Comparison of ENCODE assay signal across 10 mouse cellular contexts in the genomic region with DNA sequence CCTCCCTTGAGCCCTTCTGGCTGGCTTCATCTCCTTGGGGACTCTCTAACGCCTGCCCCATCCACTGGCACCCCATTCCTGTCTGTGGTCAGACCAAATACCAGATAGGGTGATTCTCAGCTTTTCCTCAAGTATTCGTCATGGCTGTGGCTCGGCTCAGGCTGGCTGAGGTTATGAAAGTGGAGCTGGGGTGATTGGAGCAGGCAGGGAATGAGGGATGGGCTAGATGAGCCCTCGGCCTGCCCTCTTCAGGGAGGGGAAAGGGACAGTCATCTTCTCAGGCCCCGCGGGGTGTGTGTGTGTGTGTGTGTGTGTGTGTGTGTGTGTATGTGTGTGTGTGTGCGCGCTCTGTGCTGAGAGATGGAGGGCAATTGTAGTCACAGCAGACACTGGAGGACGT. TPM values are rescaled to one million over a fixed set of nuclear protein-coding genes. Genes with fewer than 3 reads are reported as not detected.
DNase-seq lines count a peak whose midpoint lies in the region; ATAC-seq and TF ChIP-seq lines count a peak whose summit lies in the region.
"Had no signal": no experiment of that assay in that cellular context is flagged by ENCODE, and none has a peak within 500 bp of the region (broad histone marks: within the 10 kb centered on the region; RNA-seq: fewer than 3 reads in every experiment).

A gene (plus strand): TSS at position 334 of the 400 bp plus-strand sequence.

- H3K9me3 ChIP-seq in lung, embryonic 14.5 days (ENCODE audit: low read depth, low read length): no peaks in the 10 kb centered on the region
- no peaks in the 10 kb centered on the region for H3K9me3 ChIP-seq in embryonic facial prominence, embryonic 10.5 days
- H3K9me3 ChIP-seq: midbrain, embryonic 12.5 days had no signal

- no peaks in the 10 kb centered on the region for H3K36me3 ChIP-seq in lung, embryonic 14.5 days (ENCODE audit: insufficient read depth)
- H3K36me3 ChIP-seq in embryonic facial prominence, embryonic 10.5 days (replicated peaks): 0 out of 2 replicates have a peak, but pooled peaks cover 1% of the 10 kb centered on the region
- H3K36me3 ChIP-seq: midbrain, embryonic 12.5 days had no signal

- WGBS in lung, embryonic 14.5 days: 22% methylated on average over 9 of the region's 9 CpGs
- 72% methylated on average over 9 of the region's 9 CpGs for WGBS in embryonic facial prominence, embryonic 10.5 days

- no peak within 1 kb of the TSS for H3K4me3 ChIP-seq in lung, embryonic 14.5 days (ENCODE audit: low read depth, low read length)
- no peak within 1 kb of the TSS for H3K4me3 ChIP-seq in embryonic facial prominence, embryonic 10.5 days
- H3K4me3 ChIP-seq: midbrain, embryonic 12.5 days had no signal

- TF ChIP-seq CTCF in lung, embryonic 14.5 days (IDR thresholded peaks at IDR 0.05; ENCODE audit: low read depth): no peak

- H3K9ac ChIP-seq in lung, embryonic 14.5 days: peak within 1 kb of the TSS; percentile 17; the same call in 1 of the 2 replicates
- H3K9ac ChIP-seq: midbrain, embryonic 12.5 days had no signal

- no peak within 1 kb of the TSS for H3K4me2 ChIP-seq in lung, embryonic 14.5 days
- H3K4me2 ChIP-seq: midbrain, embryonic 12.5 days had no signal

- peak; percentile 55 for ATAC-seq in lung, embryonic 14.5 days (ENCODE audit: insufficient read depth)

- H3K27ac ChIP-seq in lung, embryonic 14.5 days (ENCODE audit: low read depth): no peak within 1 kb of the TSS
- H3K27ac ChIP-seq in embryonic facial prominence, embryonic 10.5 days (replicated peaks): peak within 1 kb of the TSS; percentile 51; the same call in 1 of the 2 replicates
- H3K27ac ChIP-seq: midbrain, embryonic 12.5 days had no signal

- 0 out of 2 replicates have a peak, but pooled peaks cover 4% of the 10 kb centered on the region for H3K4me1 ChIP-seq in lung, embryonic 14.5 days (ENCODE audit: insufficient read depth)
- H3K4me1 ChIP-seq in embryonic facial prominence, embryonic 10.5 days: peaks cover 28% of the 10 kb centered on the region

- H3K27me3 ChIP-seq in lung, embryonic 14.5 days (ENCODE audit: insufficient read depth, low read length): no peaks in the 10 kb centered on the region
- peaks cover 8% of the 10 kb centered on the region for H3K27me3 ChIP-seq in embryonic facial prominence, embryonic 10.5 days (replicated peaks; ENCODE audit: low read depth, poor library complexity, severe bottlenecking)

- peak; percentile 24 for DNase-seq in adrenal gland, adult 2 months
- no peak for DNase-seq in adrenal gland, adult 18-20 months (ENCODE audit: low spot score in 2 of 2)
- DNase-seq in lung, embryonic 14.5 days: peak; percentile 34
- DNase-seq in lung, postnatal 25 days (ENCODE audit: low spot score): no peak
- no peak for DNase-seq in embryonic facial prominence, embryonic 10.5 days (ENCODE audit: low spot score)
- DNase-seq in lung, postnatal 4 days: peak; percentile 42 to 71
- DNase-seq in left cerebral cortex, adult 8-10 months (ENCODE audit: low spot score in 2 of 2): no peak
- DNase-seq in natural killer cell, adult 2 months (ENCODE audit: low spot score in 2 of 2): no peak

RNA-seq across cellular contexts. Expression of the gene that starts here (rescaled TPM):
- total RNA-seq in adrenal gland, adult 2 months (2021): under 1 TPM; 0.23 to 0.31 TPM
- polyA plus RNA-seq in adrenal gland, adult 2 months (2012; rRNA removed): 2.4 and 2.5 TPM in 2 replicates
- total RNA-seq in adrenal gland, adult 18-20 months (2021): under 1 TPM; 0.33 to 0.35 TPM
- polyA plus RNA-seq in lung, embryonic 14.5 days (2014; fragmentation: Nextera tagmentation; extraction: Ambion mirVana): 0.22 and 0.34 TPM in 2 replicates
- polyA plus RNA-seq in embryonic facial prominence, embryonic 10.5 days (2016; fragmentation: Nextera tagmentation; extraction: Ambion mirVana): 0.08 and 0.12 TPM in 2 replicates
- total RNA-seq in left cerebral cortex, adult 8-10 months (2022): not detected
- total RNA-seq: layer of hippocampus, postnatal 14 days had no signal

Comparison
In these comparisons a context has a peak if more than half of its experiments do, and no peak if none do; other contexts are left out.
1. DNase-seq: peak in adrenal gland, adult 2 months (single experiment) and lung, postnatal 4 days (2 of 2); none in adrenal gland, adult 18-20 months (0 of 2), lung, postnatal 25 days (single experiment), embryonic facial prominence, embryonic 10.5 days (single experiment), left cerebral cortex, adult 8-10 months (0 of 2) and natural killer cell, adult 2 months (0 of 2).
2. Peak in DNase-seq, ATAC-seq and H3K9ac ChIP-seq in lung, embryonic 14.5 days; RNA of the gene not detected or under 1 TPM.